Mouse (Mus musculus): ENCODE results near the gene Kcnma1.

DNA sequence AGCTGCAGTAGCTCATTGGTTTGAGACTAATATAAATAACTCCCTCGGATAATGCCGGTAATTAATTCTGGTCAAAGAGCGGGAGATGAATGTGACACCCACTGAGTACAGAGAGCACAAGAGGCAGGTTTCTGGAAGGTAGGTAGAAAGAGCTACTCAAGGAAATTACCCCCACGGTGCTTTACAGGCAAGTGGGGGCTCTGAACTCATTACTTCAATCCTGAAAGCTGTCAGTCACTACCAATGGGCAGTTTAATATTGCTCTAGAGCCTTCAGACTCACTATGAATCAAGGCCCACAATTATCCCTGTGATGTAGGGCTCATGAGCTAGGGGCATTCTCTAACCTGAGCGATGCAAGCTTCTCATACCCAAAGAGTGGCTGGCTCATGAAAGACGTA is 79.3 kb downstream of the Kcnma1 start:
- TF ChIP-seq CHD2 (IDR thresholded peaks at IDR 0.05; ENCODE audit: low read depth, low read length) (no peak), HCFC1 (IDR thresholded peaks at IDR 0.05; ENCODE audit: borderline replicate concordance, insufficient read depth, low read length) (no peak)

Measured in ES-E14 (cell line).